Mouse (Mus musculus): ENCODE measurements around the gene Angel2. TPM values are rescaled to one million over a fixed set of nuclear protein-coding genes. Genes with fewer than 3 reads are reported as not detected.
"Not testable (repeated sequence)": the region's sequence is repeated elsewhere in the genome, so short reads cannot be mapped to it uniquely, and the experiment has no call there.

The Angel2 gene
- 10 to 100 TPM; 21.5 to 22.5 TPM for total RNA-seq (2021)
- long read RNA-seq, experiment 1, transcript Angel2-202 (9 exons, 3,714 nt) = major isoform, 13 of 41 reads
- long read RNA-seq, experiment 1, partial matches to known transcripts = 3 of 41 reads
- long read RNA-seq, experiment 1, other reads (novel, unspliced or antisense) = 25 of 41 reads
- long read RNA-seq, experiment 2, transcript Angel2-202 (9 exons, 3,714 nt) = major isoform, 16 of 41 reads
- long read RNA-seq, experiment 2, partial matches to known transcripts = 2 of 41 reads
- long read RNA-seq, experiment 2, other reads (novel, unspliced or antisense) = 21 of 41 reads

- intact Hi-C loops (cut with DNase I; ENCODE audit: low total_unique reads); DNase-seq: not testable (repeated sequence)
Observed at GRCm38 (mm10) chr1:190924812-190925211, at the start of gene Angel2. Gene Angel2 (plus strand): TSS chr1:190925112.

- intact Hi-C loops (cut with DNase I; ENCODE audit: low total_unique reads) = no loop called here
Observed at GRCm38 (mm10) chr1:190875751-190876150, 49.2 kb upstream of the Angel2 start.

GRCm38 (mm10) chr1:190880638-190881037 is 44.3 kb upstream of the Angel2 start:
- intact Hi-C loops (cut with DNase I; ENCODE audit: low total_unique reads) = loop anchor here (2.0 kb wide), 1 partner anchor 52 kb away; no protein-coding TSS in a partner anchor
- no peak for DNase-seq

More at GRCm38 (mm10) chr1:190875751-190876150, 49.2 kb upstream of the Angel2 start:
- no peak for DNase-seq

- peak; percentile 35 for DNase-seq
- intact Hi-C loops (cut with DNase I; ENCODE audit: low total_unique reads) = loop anchor here (2.0 kb wide), 1 partner anchor 53 kb away; no protein-coding TSS in a partner anchor
Observed at GRCm38 (mm10) chr1:190881422-190881821, 43.5 kb upstream of the Angel2 start.

GRCm38 (mm10) chr1:190886014-190886413 is 38.9 kb upstream of the Angel2 start:
- intact Hi-C loops (cut with DNase I; ENCODE audit: low total_unique reads) = no loop called here
- DNase-seq = no peak

GRCm38 (mm10) chr1:190888031-190888430 is 36.9 kb upstream of the Angel2 start:
- intact Hi-C loops (cut with DNase I; ENCODE audit: low total_unique reads) = no loop called here
- no peak for DNase-seq

GRCm38 (mm10) chr1:190888646-190889045 is 36.3 kb upstream of the Angel2 start:
- intact Hi-C loops (cut with DNase I; ENCODE audit: low total_unique reads) = no loop called here
- DNase-seq = no peak

GRCm38 (mm10) chr1:190893559-190894167 is 31.2 kb upstream of the Angel2 start:
- DNase-seq = no peak
- intact Hi-C loops (cut with DNase I; ENCODE audit: low total_unique reads) = no loop called here

GRCm38 (mm10) chr1:190898186-190898585 is 26.7 kb upstream of the Angel2 start:
- no peak for DNase-seq
- intact Hi-C loops (cut with DNase I; ENCODE audit: low total_unique reads) = no loop called here

GRCm38 (mm10) chr1:190898899-190899575 is 25.9 kb upstream of the Angel2 start:
- intact Hi-C loops (cut with DNase I; ENCODE audit: low total_unique reads) = no loop called here
- DNase-seq = peak; percentile 51

GRCm38 (mm10) chr1:190901082-190901481 is 23.8 kb upstream of the Angel2 start:
- DNase-seq = no peak
- intact Hi-C loops (cut with DNase I; ENCODE audit: low total_unique reads) = no loop called here

GRCm38 (mm10) chr1:190904136-190904535 is 20.8 kb upstream of the Angel2 start:
- intact Hi-C loops (cut with DNase I; ENCODE audit: low total_unique reads) = no loop called here
- no peak for DNase-seq

GRCm38 (mm10) chr1:190904714-190905113 is 20.2 kb upstream of the Angel2 start:
- no peak for DNase-seq
- intact Hi-C loops (cut with DNase I; ENCODE audit: low total_unique reads) = no loop called here

- intact Hi-C loops (cut with DNase I; ENCODE audit: low total_unique reads) = no loop called here
- DNase-seq = no peak
Observed at GRCm38 (mm10) chr1:190910836-190911235, 14.1 kb upstream of the Angel2 start.

- intact Hi-C loops (cut with DNase I; ENCODE audit: low total_unique reads) = no loop called here
- peak; percentile 88 for DNase-seq
Observed at GRCm38 (mm10) chr1:190911415-190912123, 13.3 kb upstream of the Angel2 start, which contains the start of gene Rps6kc1. Gene Rps6kc1 (minus strand): TSS chr1:190911770.

- DNase-seq = no peak
- intact Hi-C loops (cut with DNase I; ENCODE audit: low total_unique reads) = no loop called here
Observed at GRCm38 (mm10) chr1:190912623-190913022, 12.3 kb upstream of the Angel2 start.

- intact Hi-C loops (cut with DNase I; ENCODE audit: low total_unique reads) = no loop called here
- DNase-seq = no peak
Observed at GRCm38 (mm10) chr1:190918938-190919337, 6.0 kb upstream of the Angel2 start.

- intact Hi-C loops (cut with DNase I; ENCODE audit: low total_unique reads) = no loop called here
- no peak for DNase-seq
Observed at GRCm38 (mm10) chr1:190919725-190920469, 5.0 kb upstream of the Angel2 start.

GRCm38 (mm10) chr1:190927311-190927710 is 2.4 kb downstream of the Angel2 start:
- intact Hi-C loops (cut with DNase I; ENCODE audit: low total_unique reads) = no loop called here
- no peak for DNase-seq
